Mouse (Mus musculus): ENCODE measurements around the gene Ube2d1.

DNA sequence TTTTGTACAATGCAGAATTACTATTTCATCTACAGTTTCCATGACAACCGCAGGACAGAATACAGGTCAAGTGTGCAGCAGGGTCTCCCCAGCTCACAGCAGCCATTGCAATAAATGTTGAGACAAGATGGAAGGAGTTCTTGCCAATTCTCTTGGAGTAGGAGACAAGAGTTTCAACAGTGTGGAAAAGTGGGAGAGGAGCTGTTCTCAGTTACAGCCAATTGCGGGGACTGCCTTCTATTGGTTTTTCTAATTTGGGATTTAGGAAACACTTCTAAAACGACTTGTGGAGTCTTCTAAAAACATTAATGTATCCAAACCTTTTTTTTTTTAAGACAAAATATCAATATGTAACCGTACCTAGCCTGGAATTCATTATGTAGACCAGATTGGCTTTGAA lies 20.0 kb downstream of the Ube2d1 start:
- TF ChIP-seq CTCF (IDR thresholded peaks at IDR 0.05; ENCODE audit: extremely low read depth, insufficient read depth, low read length) (no peak), POLR2A (IDR thresholded peaks at IDR 0.05; ENCODE audit: extremely low read depth, insufficient read depth, low read length) (no peak)
